Mouse (Mus musculus) frontal cortex, postnatal 10 days (tissue): ENCODE data around the gene Gtf2f2.

Experiments used
- DNase-seq, 2 experiments: peaks; one replicate each; pipeline ENCODE4 v3.0.0; 2022; ENCODE audit warnings: low spot score in 2 of 2, mixed read lengths in 1 of 2

The Gtf2f2 gene

GRCm38 (mm10) chr14:76010102-76011061, at the start of gene Gtf2f2:
Gene Gtf2f2 (minus strand): TSS chr14:76010865.
- DNase-seq, result peak; percentile 88 to 94

GRCm38 (mm10) chr14:76059441-76059840, 48.8 kb upstream of the Gtf2f2 start:
- no peak for DNase-seq

GRCm38 (mm10) chr14:76053726-76054125, 43.1 kb upstream of the Gtf2f2 start:
- DNase-seq, result no peak

GRCm38 (mm10) chr14:76051966-76052365, 41.3 kb upstream of the Gtf2f2 start:
- no peak for DNase-seq

GRCm38 (mm10) chr14:76045767-76046166, 35.1 kb upstream of the Gtf2f2 start:
- DNase-seq, result no peak

GRCm38 (mm10) chr14:76044164-76044557, 33.5 kb upstream of the Gtf2f2 start:
- DNase-seq, result no peak

GRCm38 (mm10) chr14:76043251-76044163, 32.8 kb upstream of the Gtf2f2 start:
- no peak for DNase-seq

- DNase-seq, result no peak
Measured at GRCm38 (mm10) chr14:76033221-76033637, 22.6 kb upstream of the Gtf2f2 start.

GRCm38 (mm10) chr14:76032671-76033136, 22.0 kb upstream of the Gtf2f2 start:
- no peak for DNase-seq

- peak in 1 of 2 experiments; percentile 18 for DNase-seq
Measured at GRCm38 (mm10) chr14:76031117-76031842, 20.6 kb upstream of the Gtf2f2 start.

GRCm38 (mm10) chr14:76024641-76025040, 14.0 kb upstream of the Gtf2f2 start:
- DNase-seq, result no peak

GRCm38 (mm10) chr14:76020927-76021719, 10.5 kb upstream of the Gtf2f2 start:
- no peak for DNase-seq

- no peak for DNase-seq
Measured at GRCm38 (mm10) chr14:76020259-76020785, 9.7 kb upstream of the Gtf2f2 start.

GRCm38 (mm10) chr14:76017785-76018490, 7.3 kb upstream of the Gtf2f2 start:
- DNase-seq, result no peak

- DNase-seq, result no peak
Measured at GRCm38 (mm10) chr14:76014331-76014730, 3.7 kb upstream of the Gtf2f2 start.

GRCm38 (mm10) chr14:76011062-76011457, 395 bp upstream of the Gtf2f2 start:
- DNase-seq, result no peak

- no peak for DNase-seq
Measured at GRCm38 (mm10) chr14:76009185-76009584, 1.5 kb downstream of the Gtf2f2 start.

GRCm38 (mm10) chr14:76008174-76008573, 2.5 kb downstream of the Gtf2f2 start:
- DNase-seq, result no peak

- no peak for DNase-seq
Measured at GRCm38 (mm10) chr14:76005011-76005410, 5.7 kb downstream of the Gtf2f2 start.

GRCm38 (mm10) chr14:76001781-76002180, 8.9 kb downstream of the Gtf2f2 start:
- DNase-seq, result no peak
